Mouse (Mus musculus) lung, postnatal 25 days (tissue): ENCODE results near the gene Cabp1.
"Not testable (repeated sequence)": the region's sequence is repeated elsewhere in the genome, so short reads cannot be mapped to it uniquely, and the experiment has no call there.

Experiments used
- DNase-seq: peaks from one replicate; pipeline ENCODE4 v3.0.0; 2022; ENCODE audit warnings: low spot score

Cabp1 gene

GRCm38 (mm10) chr5:115151457-115151856 lies 42.7 kb downstream of the Cabp1 start:
- no peak for DNase-seq

GRCm38 (mm10) chr5:115150991-115151390 lies 43.2 kb downstream of the Cabp1 start:
- no peak for DNase-seq

GRCm38 (mm10) chr5:115149675-115150459 lies 44.3 kb downstream of the Cabp1 start:
- no peak for DNase-seq

- not testable (repeated sequence) for DNase-seq
Measured at GRCm38 (mm10) chr5:115148872-115149271, 45.3 kb downstream of the Cabp1 start.

GRCm38 (mm10) chr5:115148378-115148777 lies 45.8 kb downstream of the Cabp1 start:
- no peak for DNase-seq

- no peak for DNase-seq
Measured at GRCm38 (mm10) chr5:115147388-115147787, 46.8 kb downstream of the Cabp1 start.

- no peak for DNase-seq
Measured at GRCm38 (mm10) chr5:115146747-115147130, 47.4 kb downstream of the Cabp1 start.

GRCm38 (mm10) chr5:115145976-115146746 lies 48.0 kb downstream of the Cabp1 start:
- DNase-seq: no peak

- DNase-seq: peak; percentile 29
Measured at GRCm38 (mm10) chr5:115145253-115145968, 48.8 kb downstream of the Cabp1 start.

GRCm38 (mm10) chr5:115144471-115144870 lies 49.7 kb downstream of the Cabp1 start:
- no peak for DNase-seq

GRCm38 (mm10) chr5:115143552-115143951 lies 50.6 kb downstream of the Cabp1 start:
- no peak for DNase-seq

- DNase-seq: no peak
Measured at GRCm38 (mm10) chr5:115142166-115142697, 51.9 kb downstream of the Cabp1 start.

- no peak for DNase-seq
Measured at GRCm38 (mm10) chr5:115140726-115141125, 53.5 kb downstream of the Cabp1 start.

GRCm38 (mm10) chr5:115139124-115139523 lies 55.1 kb downstream of the Cabp1 start:
- DNase-seq: no peak

- DNase-seq: peak; percentile 89
Measured at GRCm38 (mm10) chr5:115134234-115135165, 59.7 kb downstream of the Cabp1 start, which contains the start of gene Unc119b. Unc119b (minus strand) TSS chr5:115134975.

GRCm38 (mm10) chr5:115133358-115134066 lies 60.7 kb downstream of the Cabp1 start:
- no peak for DNase-seq

GRCm38 (mm10) chr5:115132465-115132864 lies 61.7 kb downstream of the Cabp1 start:
- DNase-seq: no peak

GRCm38 (mm10) chr5:115129328-115129727 lies 64.9 kb downstream of the Cabp1 start:
- no peak for DNase-seq

GRCm38 (mm10) chr5:115127421-115128179 lies 66.6 kb downstream of the Cabp1 start:
- DNase-seq: no peak
